Mouse (Mus musculus): ENCODE results near the gene Hcn2.
"Not testable (repeated sequence)": the region's sequence is repeated elsewhere in the genome, so short reads cannot be mapped to it uniquely, and the experiment has no call there.

Gene Hcn2

GRCm38 (mm10) chr10:79745411-79745810, 29.0 kb downstream of the Hcn2 start:
- DNase-seq (ENCODE audit: low spot score), result no peak

- peak; percentile 99 for DNase-seq (ENCODE audit: low spot score)
Measured at GRCm38 (mm10) chr10:79745898-79746773, 29.7 kb downstream of the Hcn2 start, which contains the start of gene Polrmt. Gene Polrmt, minus strand, starts transcription at chr10:79746581.

- no peak for DNase-seq (ENCODE audit: low spot score)
Measured at GRCm38 (mm10) chr10:79746774-79747151, 30.3 kb downstream of the Hcn2 start.

DNA sequence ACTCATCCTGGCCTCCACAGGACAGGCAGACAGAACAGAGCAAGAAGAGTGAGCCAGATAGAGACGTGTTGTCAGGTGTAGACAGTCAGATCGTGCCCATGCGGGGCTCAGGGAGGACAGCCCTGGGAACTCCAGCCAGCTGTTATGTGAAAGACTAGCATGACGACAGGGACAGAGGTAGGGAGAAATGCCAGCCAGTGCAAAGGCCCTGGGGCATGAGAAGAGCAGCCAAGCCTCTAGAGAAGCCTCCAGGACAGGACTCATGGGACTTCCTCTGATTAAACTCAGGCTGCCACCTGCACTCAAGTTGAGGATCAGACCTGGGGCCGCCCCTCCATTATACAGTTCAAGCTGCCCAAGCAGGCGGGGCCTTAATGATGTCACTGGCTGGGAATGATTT, 32.1 kb downstream of the Hcn2 start:
- DNase-seq (ENCODE audit: low spot score), result no peak

DNA sequence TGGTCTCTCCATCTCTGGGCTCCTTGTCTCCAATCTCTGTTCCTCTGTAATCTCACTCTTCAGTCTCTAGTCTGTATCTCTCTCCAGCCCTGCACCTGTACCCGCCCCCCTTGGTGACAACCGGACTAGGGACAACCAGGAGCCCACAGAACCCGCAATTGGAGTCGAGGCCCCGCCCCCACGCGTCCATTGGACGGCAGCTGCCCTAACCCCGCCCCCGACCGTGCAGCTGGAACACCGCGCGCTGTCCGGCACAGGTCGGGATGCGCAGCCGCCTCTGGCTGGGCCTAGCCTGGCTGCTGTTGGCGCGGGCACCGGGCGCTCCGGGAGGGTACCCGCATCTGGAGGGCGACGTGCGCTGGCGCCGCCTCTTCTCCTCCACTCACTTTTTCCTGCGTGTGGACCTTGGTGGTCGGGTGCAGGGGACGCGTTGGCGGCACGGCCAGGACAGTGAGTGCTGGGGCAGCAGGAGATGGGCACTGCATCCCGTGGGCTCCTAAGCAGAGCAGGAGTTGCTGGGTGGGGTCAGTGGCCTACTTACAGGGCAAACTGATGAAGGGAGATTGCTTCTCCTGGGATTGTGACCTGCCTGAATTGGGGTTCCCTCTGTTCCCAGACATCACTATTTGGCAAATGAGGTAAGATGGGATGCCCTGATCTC, 38.6 kb downstream of the Hcn2 start, which contains the start of gene Fgf22:
Fgf22 (plus strand) TSS at position 221 of the 661 bp plus-strand sequence.
- DNase-seq (ENCODE audit: low spot score), result peak; percentile 85

DNA sequence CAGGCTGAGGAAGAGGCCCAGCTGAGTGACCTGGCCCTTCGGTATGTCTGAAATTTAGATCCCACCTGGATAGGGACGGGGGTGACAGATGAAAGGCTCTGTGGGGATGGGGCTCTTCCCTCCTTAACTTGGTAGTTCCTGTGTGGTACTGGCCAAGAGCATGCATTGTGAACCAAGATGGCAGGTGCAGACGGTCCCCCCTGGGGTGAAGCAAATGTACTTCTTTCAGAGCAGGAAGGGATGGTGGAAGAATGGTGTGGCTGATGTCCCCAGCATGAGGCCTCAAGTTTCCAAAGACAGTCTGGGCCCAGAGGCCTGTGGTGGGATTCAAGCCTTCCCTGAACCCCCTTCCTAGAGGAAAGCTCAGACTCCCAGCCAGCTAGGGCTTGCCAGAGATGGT, 39.4 kb downstream of the Hcn2 start:
- DNase-seq (ENCODE audit: low spot score), result no peak

DNA sequence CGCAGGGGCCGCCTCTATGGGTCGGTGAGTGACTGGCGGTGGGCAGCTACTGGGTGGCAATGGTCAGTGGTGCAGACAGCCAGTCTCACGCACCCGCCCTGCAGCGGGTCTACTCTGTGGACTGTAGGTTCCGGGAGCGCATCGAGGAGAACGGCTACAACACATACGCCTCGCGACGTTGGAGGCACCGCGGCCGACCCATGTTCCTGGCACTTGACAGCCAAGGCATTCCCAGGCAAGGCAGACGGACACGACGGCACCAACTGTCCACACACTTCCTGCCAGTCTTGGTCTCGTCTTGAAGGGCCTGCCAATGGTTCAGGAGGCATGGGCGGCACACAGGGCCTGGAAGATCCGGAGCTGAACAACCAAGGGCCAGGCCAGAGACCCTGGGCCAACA, 40.2 kb downstream of the Hcn2 start:
- DNase-seq (ENCODE audit: low spot score), result no peak

- DNase-seq (ENCODE audit: low spot score), result not testable (repeated sequence)
Measured at GRCm38 (mm10) chr10:79759675-79760074, 43.2 kb downstream of the Hcn2 start.

DNA sequence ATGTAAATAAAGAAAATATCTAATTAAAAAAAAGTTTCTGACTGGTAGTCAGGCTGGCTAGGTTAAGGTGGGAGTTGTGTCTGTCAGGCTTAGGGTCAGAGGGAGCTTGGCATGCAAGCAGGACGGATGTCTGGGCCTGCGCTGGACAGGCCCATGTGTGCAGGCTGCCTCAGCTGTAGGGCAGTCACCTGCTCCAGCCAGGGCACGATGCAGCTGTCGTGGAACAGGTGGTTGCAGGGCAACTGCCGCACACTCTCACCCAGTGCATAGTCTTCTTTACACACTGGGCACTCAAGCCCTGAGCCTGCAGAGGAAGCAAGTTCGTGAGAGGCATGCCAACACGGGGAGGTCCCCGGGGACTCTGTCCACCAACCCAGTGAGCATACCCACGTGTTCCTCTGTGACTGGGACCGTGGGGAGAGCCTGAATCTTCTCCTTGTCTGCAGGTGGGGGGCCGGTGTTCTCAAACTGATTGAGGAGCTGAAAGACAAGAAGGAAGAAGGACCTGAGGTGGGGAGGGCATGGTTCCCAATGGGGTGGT, 44.2 kb downstream of the Hcn2 start:
- no peak for DNase-seq (ENCODE audit: low spot score)

DNA sequence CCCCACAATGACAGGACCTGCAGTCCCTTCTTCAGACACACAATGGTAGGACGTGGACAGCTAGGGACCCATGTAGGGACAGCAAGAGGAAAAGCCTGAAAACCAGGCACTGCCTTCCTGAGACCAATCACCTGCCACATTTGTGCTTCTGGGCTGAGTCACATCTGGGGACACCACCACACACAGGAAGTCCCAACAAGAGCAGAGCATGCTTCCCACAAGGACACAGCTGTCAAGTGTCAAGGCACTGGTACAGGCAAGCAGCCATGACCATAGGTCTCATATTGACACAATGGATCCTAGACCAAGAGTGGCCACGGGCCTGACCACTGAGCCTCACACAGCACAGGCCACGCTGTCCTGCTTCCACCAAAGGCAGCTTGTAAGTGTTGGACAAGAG, 46.4 kb downstream of the Hcn2 start:
- DNase-seq (ENCODE audit: low spot score), result no peak

GRCm38 (mm10) chr10:79764234-79764633, 47.8 kb downstream of the Hcn2 start:
- no peak for DNase-seq (ENCODE audit: low spot score)

GRCm38 (mm10) chr10:79765228-79765745, 48.9 kb downstream of the Hcn2 start:
- DNase-seq (ENCODE audit: low spot score), result no peak

DNA sequence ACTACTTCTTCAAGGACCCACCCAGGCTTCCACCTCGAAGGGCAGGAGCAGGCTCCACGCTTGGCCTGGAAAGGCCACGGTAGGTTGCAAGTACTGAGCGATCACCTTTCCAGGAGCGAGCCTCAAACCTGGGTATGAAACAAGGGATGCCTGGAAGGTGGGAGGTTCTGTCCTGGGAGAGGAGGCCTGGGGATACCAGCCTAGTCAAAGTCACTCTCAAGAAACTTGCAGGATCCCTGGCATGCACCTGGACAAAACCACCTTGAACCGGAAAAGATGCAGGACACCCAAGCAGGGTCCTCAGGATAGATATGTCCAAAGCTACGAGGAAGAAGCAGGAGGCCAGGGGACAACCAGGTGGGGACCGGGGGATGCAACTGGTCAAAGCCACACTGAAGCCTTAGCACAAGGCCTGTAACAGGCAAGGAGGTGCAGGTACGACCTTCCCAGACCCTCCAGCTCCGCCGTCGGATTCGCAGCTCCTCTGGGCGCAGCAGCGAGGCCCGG, 49.6 kb downstream of the Hcn2 start:
- peak; percentile 33 for DNase-seq (ENCODE audit: low spot score)

- DNase-seq (ENCODE audit: low spot score), result peak; percentile 100
Measured at GRCm38 (mm10) chr10:79766508-79767325, 50.3 kb downstream of the Hcn2 start, which contains the start of gene Rnf126. Gene Rnf126, minus strand, starts transcription at chr10:79766952.

DNA sequence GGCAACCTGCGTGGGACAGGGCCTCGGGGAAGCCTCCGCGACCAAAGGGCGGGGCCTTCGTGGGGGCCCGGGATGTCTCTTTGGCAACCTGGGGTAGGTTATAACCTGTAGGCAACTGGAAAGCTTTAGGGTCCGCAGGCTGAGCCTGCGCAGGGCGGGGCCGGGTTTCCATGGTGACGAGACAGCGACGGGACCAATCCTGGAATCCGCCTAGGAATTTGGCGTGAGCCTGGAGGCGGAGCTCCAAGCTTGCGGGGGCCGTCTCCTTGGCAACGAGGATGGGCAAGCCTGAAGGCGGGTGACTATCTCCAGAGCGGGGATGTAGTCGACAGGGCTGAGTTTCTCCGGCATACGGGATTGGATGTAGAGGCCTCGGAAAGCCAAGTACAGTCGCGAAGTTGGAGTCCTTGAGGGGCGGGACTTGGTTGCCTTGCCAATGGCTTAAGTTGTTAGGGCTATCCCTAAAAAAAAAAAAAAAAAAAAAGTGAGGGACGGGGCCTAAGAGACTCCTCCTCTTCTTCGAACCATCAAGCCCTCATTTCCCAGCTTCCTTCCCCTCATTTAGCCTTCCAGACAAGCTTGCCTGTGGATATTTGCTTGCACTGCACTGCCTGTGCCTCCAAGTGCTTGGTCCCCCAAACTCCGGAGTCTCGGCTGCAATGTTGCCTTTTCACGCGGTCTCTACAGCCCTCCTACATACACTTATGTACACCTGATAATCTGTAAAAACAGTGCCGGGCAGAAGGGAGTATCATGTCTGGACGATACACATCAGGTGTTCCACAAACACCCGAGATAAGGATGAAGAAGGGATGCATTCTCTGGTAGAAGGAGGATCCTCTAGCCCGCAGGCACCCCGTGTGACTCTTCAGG, 51.2 kb downstream of the Hcn2 start:
- peak; percentile 97 for DNase-seq (ENCODE audit: low spot score)

- DNase-seq (ENCODE audit: low spot score), result peak; percentile 88
Measured at GRCm38 (mm10) chr10:79768400-79768799, 52.0 kb downstream of the Hcn2 start.

GRCm38 (mm10) chr10:79769329-79769728, 52.9 kb downstream of the Hcn2 start:
- no peak for DNase-seq (ENCODE audit: low spot score)

- DNase-seq (ENCODE audit: low spot score), result no peak
Measured at GRCm38 (mm10) chr10:79772320-79772719, 55.9 kb downstream of the Hcn2 start.

DNA sequence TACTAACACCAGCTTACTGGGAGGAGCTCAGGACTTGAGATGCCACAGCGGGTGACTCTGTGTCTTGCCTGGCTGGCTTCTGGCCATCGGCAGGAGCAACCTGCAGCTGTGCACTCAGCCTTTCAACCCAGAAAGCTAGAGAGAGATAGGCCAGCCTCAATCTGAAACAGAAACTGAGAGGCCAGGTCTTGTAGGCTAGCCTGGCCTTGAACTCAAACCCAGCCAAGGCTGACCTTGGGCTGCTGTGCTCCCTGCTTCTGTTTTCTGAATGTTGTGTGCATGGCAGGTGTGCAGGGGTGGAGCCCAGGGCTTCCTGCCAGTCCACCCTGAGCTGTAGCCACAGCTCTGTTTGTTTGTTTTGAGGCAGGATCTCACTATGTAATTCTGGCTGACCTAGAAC, 56.8 kb downstream of the Hcn2 start:
- DNase-seq (ENCODE audit: low spot score), result no peak

GRCm38 (mm10) chr10:79774486-79775279, 58.2 kb downstream of the Hcn2 start:
- no peak for DNase-seq (ENCODE audit: low spot score)

Data from embryo, embryonic 10 days (tissue).